Mouse (Mus musculus) neural tube, embryonic 13.5 days (tissue): ENCODE data around the gene Sp7. TPM values are rescaled to one million over a fixed set of nuclear protein-coding genes. Genes with fewer than 3 reads are reported as not detected.

Experiments
- ATAC-seq: fragments of 200-750 bp; cut with Nextera tagmentation; 2 replicates; pipeline ENCODE4 v1.8.0; 2017; ENCODE audit warnings: low read depth, mild to moderate bottlenecking, moderate TSS enrichment, moderate library complexity
- H3K27ac ChIP-seq: fragments of 300-500 bp; sonication (generic); replicated peaks from 2 replicates; pipeline ENCODE4 v1.5.1; 2015; ENCODE audit warnings: moderate library complexity, mild to moderate bottlenecking, inconsistent platforms
- H3K27me3 ChIP-seq: fragments of 300-500 bp; sonication (generic); 2 replicates; pipeline ENCODE4 v1.6.1; 2015; ENCODE audit warnings: mild to moderate bottlenecking, inconsistent platforms
- H3K36me3 ChIP-seq: fragments of 300-500 bp; sonication (generic); 2 replicates; pipeline ENCODE4 v1.6.1; 2015; ENCODE audit warnings: mild to moderate bottlenecking, inconsistent platforms
- H3K4me1 ChIP-seq: fragments of 300-500 bp; sonication (generic); replicated peaks from 2 replicates; pipeline ENCODE4 v1.6.1; 2015; ENCODE audit warnings: inconsistent platforms
- H3K4me2 ChIP-seq: fragments of 300-500 bp; sonication (generic); 2 replicates; pipeline ENCODE4 v1.6.1; 2015; ENCODE audit warnings: inconsistent platforms, mild to moderate bottlenecking, moderate library complexity
- H3K4me3 ChIP-seq: fragments of 300-500 bp; sonication (generic); 2 replicates; pipeline ENCODE4 v1.5.1; 2015; ENCODE audit warnings: mild to moderate bottlenecking, inconsistent platforms
- H3K9ac ChIP-seq: fragments of 300-500 bp; sonication (generic); 2 replicates; pipeline ENCODE4 v1.6.1; 2015; ENCODE audit warnings: moderate library complexity, mild to moderate bottlenecking, inconsistent platforms
- H3K9me3 ChIP-seq: fragments of 300-500 bp; sonication (generic); 2 replicates; pipeline ENCODE4 v1.6.1; 2016; ENCODE audit warnings: inconsistent platforms
- WGBS: fragments of 180-500 bp; shearing (Covaris S2); methylation state at CpG from one replicate; pipeline ENCODE4 v1.1.7; 2015; 5-methylcytosine and 5-hydroxymethylcytosine counted together
- polyA plus RNA-seq: library from polyadenylated mRNA; unstranded; fragments of >200 nt; fragmentation: Nextera tagmentation; extraction: Ambion mirVana; gene quantifications from 2 replicates; pipeline ENCODE4 v1.2.1, GENCODE M21; 2015

Gene Sp7
- polyA plus RNA-seq, 1 experiment from 2014 or later = 0.47 TPM

DNA sequence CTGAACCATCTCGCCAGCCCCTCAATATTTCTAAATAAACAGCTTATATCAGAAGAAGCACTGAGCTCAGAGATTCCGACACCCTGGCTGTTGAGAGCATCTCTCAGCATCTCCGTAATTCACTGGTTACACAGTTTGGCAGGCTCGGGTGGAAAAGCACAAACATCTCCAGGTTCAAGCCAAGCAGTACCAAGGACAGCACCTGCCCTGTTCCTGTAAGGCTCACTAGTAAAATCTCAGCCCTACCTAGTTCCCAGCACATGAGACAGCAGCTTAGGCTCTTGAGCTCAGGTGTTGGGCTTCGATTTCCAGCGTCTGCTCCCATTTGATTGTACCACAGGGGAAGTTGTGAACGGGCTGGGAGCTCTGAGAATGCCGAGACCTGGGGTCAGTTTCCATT is 31.7 kb downstream of the Sp7 start:
- Histone ChIP-seq H3K4me3 (no peak overlapping the region), H3K9me3 (no peaks in the 10 kb centered on the region), H3K36me3 (peaks cover 78% of the 10 kb centered on the region), H3K27ac (no peak overlapping the region), H3K27me3 (no peaks in the 10 kb centered on the region), H3K4me1 (peaks cover 24% of the 10 kb centered on the region), H3K9ac (no peak overlapping the region), H3K4me2 (no peak overlapping the region)
- no peak for ATAC-seq
- WGBS = 90% methylated on average over 8 of the region's 8 CpGs

DNA sequence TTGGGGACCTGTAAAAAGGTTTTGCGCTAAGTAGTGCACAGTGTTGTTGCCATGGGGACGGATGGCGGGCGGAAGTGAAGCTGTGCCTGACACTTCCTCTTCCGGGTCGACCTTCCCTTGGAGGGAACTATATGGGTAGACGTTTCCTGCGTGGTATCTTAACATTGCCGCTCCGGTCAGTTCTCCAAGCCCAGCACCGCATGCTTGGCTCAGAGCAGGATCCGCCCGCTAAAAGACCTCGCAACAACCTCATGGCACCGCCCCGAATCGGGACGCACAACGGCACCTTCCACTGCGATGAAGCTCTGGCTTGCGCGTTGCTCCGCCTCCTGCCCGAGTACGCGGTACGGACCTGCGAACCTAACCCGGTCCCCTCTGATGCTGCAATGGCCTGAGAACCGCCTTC is 35.4 kb downstream of the Sp7 start, which contains the start of gene Myg1:
Gene Myg1 (plus strand): TSS at position 100 of the 406 bp plus-strand sequence.
- Histone ChIP-seq H3K27me3 (no peaks in the 10 kb centered on the region), H3K36me3 (peaks cover 67% of the 10 kb centered on the region)
- WGBS = 0% methylated on average over 30 of the region's 30 CpGs

DNA sequence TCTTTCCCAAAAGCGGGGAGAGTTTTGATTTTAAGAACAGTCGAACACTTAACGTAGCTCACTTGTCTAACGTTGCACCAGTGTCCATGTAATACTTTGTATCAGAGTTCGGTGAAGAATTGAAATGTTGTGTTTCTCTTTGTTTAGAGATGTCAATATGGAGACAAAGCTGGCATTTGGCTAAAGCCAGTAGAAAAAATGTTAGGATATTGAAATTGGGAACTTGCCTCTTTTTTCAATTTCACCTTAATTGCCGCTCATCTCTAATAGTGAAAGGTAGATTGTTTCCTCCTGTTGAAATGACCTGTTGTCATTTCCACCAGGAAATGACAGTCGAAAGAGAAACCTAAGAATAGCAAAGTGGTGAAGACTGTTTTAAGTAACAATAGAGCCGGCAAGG is 40.1 kb downstream of the Sp7 start:
- H3K4me2 ChIP-seq = peak overlapping the region; percentile 93
- H3K27ac ChIP-seq = no peak overlapping the region
- peaks cover 19% of the 10 kb centered on the region for H3K4me1 ChIP-seq
- peak overlapping the region; percentile 89 for H3K9ac ChIP-seq
- H3K9me3 ChIP-seq = no peaks in the 10 kb centered on the region
- peak overlapping the region; percentile 90 for H3K4me3 ChIP-seq
- no peaks in the 10 kb centered on the region for H3K27me3 ChIP-seq
- H3K36me3 ChIP-seq = peaks cover 36% of the 10 kb centered on the region
- ATAC-seq = no peak
- 71% methylated on average over 8 of the region's 8 CpGs for WGBS

More for the DNA sequence above, 35.4 kb downstream of the Sp7 start, which contains the start of gene Myg1:
- Histone ChIP-seq H3K9ac (peak within 1 kb of the TSS; percentile 82), H3K4me3 (peak within 1 kb of the TSS; percentile 85), H3K4me1 (peaks cover 32% of the 10 kb centered on the region), H3K4me2 (peak within 1 kb of the TSS; percentile 86), H3K27ac (peak within 1 kb of the TSS; percentile 67; the same call in 1 of the 2 replicates), H3K9me3 (no peaks in the 10 kb centered on the region)
- ATAC-seq = peak; percentile 94

DNA sequence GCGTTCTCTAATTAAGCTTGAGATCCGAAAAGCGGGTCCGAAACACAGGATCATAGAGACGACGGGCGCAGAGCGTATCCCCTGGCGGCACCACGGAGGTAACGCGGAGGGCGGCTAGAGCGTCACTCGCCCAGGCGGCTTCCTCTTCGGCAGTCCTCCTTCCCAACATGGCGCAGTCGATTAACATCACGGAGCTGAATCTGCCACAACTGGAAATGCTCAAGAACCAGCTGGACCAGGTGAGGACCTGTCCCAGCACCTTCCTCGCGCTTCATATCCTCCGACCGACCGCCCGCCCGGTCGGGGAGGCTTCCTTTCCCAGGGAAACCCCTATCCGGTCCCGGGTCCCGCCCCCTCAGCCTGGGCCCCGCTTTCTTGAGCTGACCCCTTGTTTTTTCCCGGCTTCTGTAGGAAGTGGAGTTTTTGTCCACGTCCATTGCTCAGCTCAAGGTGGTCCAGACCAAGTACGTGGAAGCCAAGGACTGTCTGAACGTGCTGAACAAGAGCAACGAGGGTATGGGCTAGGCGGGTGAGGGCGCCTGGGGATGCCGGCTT is 40.9 kb downstream of the Sp7 start, which contains the start of gene Pfdn5:
Gene Pfdn5 (plus strand): TSS at position 95 of the 555 bp plus-strand sequence.
- Histone ChIP-seq H3K4me1 (peaks cover 15% of the 10 kb centered on the region), H3K4me3 (peak within 1 kb of the TSS; percentile 90), H3K36me3 (peaks cover 34% of the 10 kb centered on the region), H3K27ac (peak within 1 kb of the TSS; percentile 81), H3K9ac (peak within 1 kb of the TSS; percentile 89), H3K27me3 (no peaks in the 10 kb centered on the region), H3K4me2 (peak within 1 kb of the TSS; percentile 93), H3K9me3 (no peaks in the 10 kb centered on the region)
- ATAC-seq = peak; percentile 92
- WGBS = under 1% methylated on average over 40 of the region's 40 CpGs

DNA sequence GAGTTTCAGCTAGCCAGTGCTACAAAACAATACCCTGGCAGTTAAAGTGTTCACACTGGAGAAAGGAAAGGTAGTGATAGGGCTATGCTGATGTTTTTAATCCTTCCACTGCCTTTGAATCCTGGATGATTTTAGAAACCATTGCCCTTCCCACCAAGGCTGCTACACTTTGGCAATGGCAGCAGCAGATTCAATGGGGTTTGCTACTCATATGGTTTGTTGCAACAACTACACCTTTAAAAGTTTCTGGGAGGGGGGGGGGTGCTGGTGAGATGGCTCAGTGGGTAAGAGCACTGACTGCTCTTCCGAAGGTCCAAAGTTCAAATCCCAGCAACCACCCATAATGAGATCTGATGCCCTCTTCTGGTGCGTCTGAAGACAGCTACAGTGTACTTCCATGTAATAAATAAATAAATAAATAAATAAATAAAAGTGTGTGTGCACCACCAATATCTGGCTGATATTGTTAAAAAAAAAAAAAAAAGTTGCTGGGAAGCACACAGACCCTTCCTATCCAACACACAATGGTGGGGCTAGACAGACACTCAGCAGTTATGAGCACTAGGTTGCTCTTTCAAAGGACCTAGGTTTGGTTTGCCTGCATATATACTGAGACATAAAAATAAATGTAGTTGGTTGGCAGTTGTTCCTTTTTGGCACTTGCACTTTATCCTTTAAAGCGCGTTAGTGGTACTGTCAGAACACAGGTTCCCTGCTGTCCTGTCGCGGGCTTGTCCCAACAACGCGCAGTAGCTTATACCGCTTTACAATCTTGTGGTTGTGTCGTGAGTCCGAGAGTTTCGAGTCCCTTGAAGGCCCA is 42.1 kb downstream of the Sp7 start:
- Histone ChIP-seq H3K9me3 (no peaks in the 10 kb centered on the region), H3K4me3 (peak overlapping the region; percentile 90), H3K4me1 (peaks cover 14% of the 10 kb centered on the region), H3K36me3 (peaks cover 22% of the 10 kb centered on the region), H3K4me2 (peak overlapping the region; percentile 93), H3K27ac (no peak overlapping the region), H3K9ac (no peak overlapping the region), H3K27me3 (no peaks in the 10 kb centered on the region)
- no peak for ATAC-seq
- WGBS = 81% methylated on average over 12 of the region's 12 CpGs

DNA sequence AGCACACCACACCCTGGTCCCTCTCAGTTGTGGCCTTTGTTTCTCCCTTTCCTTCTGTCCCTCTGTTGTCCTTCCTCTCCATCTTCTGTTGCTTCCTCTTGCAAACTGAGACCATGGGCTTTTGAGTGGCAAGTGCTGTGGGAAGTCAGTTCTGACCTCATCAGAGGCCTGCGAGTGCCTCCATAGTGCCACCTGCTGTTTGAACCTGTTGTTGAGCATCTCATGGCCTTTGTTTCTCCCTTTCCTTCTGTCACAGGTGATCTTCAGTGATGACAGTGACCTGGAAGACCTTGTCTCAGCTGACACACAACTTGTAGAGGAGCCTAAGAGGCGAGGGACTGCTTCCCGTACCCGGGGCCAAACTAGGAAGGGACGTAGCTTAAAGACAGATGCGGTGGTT is 50.7 kb downstream of the Sp7 start:
- H3K27me3 ChIP-seq = no peaks in the 10 kb centered on the region
- WGBS = 85% methylated on average over 6 of the region's 6 CpGs

DNA sequence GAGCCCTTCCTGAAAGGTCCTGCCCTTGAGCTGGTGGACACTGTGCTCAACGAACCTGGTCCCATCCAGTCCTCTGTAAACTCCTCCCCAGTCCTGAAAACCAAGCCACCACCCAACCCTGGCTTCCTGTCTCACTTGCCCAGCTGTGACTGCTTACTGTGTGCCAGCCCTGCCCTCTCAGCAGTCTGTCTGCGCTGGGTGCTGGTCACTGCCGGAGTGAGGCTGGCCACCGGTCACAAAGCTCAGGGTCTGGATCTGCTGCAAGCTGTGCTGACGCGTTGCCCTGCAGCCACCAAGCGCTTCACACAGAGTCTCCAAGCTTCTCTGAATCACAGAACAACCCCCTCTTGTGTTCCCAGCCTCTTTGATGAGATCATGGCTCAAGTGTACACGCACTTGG is 51.7 kb downstream of the Sp7 start:
- no peak overlapping the region; the same call in 1 of the 2 replicates for H3K9ac ChIP-seq
- peaks cover 18% of the 10 kb centered on the region for H3K36me3 ChIP-seq
- H3K27ac ChIP-seq = no peak overlapping the region
- no peaks in the 10 kb centered on the region for H3K9me3 ChIP-seq
- H3K4me2 ChIP-seq = no peak overlapping the region
- ATAC-seq = no peak
- no peaks in the 10 kb centered on the region for H3K4me1 ChIP-seq
- WGBS = 92% methylated on average over 8 of the region's 8 CpGs
- no peak overlapping the region for H3K4me3 ChIP-seq
- H3K27me3 ChIP-seq = no peaks in the 10 kb centered on the region

More for the DNA sequence above, 50.7 kb downstream of the Sp7 start:
- Histone ChIP-seq H3K4me2 (no peak overlapping the region), H3K4me3 (no peak overlapping the region), H3K36me3 (peaks cover 18% of the 10 kb centered on the region), H3K4me1 (no peaks in the 10 kb centered on the region), H3K9ac (no peak overlapping the region), H3K9me3 (no peaks in the 10 kb centered on the region), H3K27ac (no peak overlapping the region)
- ATAC-seq = peak; percentile 40; the same call in 1 of the 2 replicates

DNA sequence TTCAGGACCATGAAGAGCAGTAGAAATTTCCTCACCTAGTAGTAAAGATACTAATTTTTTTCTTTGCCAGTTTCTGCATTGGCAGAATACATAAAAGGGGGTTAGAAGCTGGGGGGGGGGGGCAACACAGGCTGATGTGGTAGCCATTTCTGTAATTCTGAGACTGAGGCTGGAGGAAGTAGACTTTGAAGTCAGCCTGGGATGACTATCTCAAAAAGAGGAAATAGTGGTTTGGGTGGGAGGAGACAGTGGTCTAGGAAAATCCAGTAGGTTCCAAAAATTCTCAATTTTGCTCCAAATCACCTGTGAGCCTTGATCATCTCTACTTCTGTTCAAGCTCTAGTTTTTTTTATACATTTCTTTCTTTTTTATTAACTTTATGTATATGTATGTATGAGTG is 55.5 kb downstream of the Sp7 start:
- Histone ChIP-seq H3K27ac (no peak overlapping the region), H3K27me3 (no peaks in the 10 kb centered on the region), H3K36me3 (peaks cover 18% of the 10 kb centered on the region), H3K4me1 (no peaks in the 10 kb centered on the region), H3K9ac (no peak overlapping the region), H3K4me3 (no peak overlapping the region), H3K4me2 (no peak overlapping the region), H3K9me3 (no peaks in the 10 kb centered on the region)
- no peak for ATAC-seq

DNA sequence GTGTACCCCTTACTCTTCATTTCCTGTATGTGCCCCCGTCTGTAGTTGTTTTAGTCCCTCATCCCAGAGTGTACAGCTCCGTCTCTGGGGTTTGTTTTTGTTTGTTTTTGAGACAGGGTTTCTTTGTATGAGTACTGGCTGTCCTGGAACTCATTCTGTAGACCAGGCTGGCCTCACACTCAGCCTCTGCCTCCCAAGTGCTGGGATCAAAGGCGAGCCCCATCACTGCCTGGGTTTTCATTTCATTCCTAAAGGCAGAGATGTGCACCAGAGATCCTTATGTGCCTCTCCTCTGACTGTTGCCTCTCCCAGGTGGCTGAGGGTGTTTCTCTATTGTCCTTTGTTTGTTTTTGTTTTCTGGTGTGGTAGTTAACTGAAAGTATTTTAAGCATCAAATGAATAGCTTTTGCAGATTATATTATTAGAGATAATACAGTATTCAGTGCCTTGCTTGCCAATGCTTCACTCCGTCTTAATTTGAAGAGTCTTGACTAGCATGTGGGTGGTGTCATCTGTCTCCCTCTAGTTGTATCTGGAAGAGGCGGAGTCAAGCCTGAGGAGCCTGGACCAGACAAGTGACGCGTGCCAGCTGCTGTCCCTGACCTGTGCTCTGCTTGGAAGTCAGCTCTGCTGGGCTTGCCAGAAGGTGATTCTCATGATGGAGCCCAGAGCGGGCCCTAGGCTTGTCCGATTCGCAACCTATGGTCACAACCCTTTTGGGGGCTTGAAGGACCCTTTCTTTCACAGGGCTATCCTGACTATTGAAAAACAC is 56.7 kb downstream of the Sp7 start:
- WGBS = 91% methylated on average over 10 of the region's 10 CpGs

DNA sequence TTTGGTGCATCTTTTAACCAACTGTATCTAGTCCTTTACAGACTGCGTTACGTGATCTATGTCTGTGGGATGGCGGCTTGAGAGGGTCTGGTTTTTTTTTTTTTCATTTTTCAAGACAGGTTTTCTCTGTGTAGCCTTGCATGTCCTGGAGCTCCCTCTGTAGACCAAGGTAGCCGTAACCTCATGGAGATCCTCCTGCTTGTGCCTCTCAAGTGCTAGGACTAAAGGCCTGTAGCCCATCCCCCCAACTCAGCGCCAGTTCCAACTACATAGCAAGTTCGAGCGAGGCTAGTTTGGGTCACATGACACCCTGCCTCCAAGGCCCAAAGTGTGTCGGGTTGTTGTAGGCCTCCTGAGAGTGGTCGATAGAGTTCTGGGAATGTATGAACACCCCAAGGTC is 58.3 kb downstream of the Sp7 start:
- H3K4me3 ChIP-seq = no peak overlapping the region
- ATAC-seq = no peak
- no peak overlapping the region for H3K27ac ChIP-seq
- peaks cover 26% of the 10 kb centered on the region for H3K36me3 ChIP-seq
- 88% methylated on average over 9 of the region's 9 CpGs for WGBS
- H3K9ac ChIP-seq = no peak overlapping the region
- no peaks in the 10 kb centered on the region for H3K4me1 ChIP-seq
- H3K9me3 ChIP-seq = no peaks in the 10 kb centered on the region
- no peaks in the 10 kb centered on the region for H3K27me3 ChIP-seq
- H3K4me2 ChIP-seq = no peak overlapping the region

More for the DNA sequence above, 56.7 kb downstream of the Sp7 start:
- no peak overlapping the region for H3K4me2 ChIP-seq
- H3K27ac ChIP-seq = no peak overlapping the region
- H3K4me1 ChIP-seq = no peaks in the 10 kb centered on the region
- no peaks in the 10 kb centered on the region for H3K27me3 ChIP-seq
- no peak overlapping the region for H3K9ac ChIP-seq
- peaks cover 26% of the 10 kb centered on the region for H3K36me3 ChIP-seq
- H3K4me3 ChIP-seq = no peak overlapping the region
- no peak for ATAC-seq
- no peaks in the 10 kb centered on the region for H3K9me3 ChIP-seq
